Mouse (Mus musculus): Measurements from ENCODE around the gene Frrs1l. TPM values are rescaled to one million over a fixed set of nuclear protein-coding genes. Genes with fewer than 3 reads are reported as not detected.

Frrs1l gene
- polyA plus RNA-seq, 1 experiment from 2014 or later, result 2.4 TPM

- WGBS, result 85% methylated on average over 12 of the region's 12 CpGs
- H3K4me2 ChIP-seq (ENCODE audit: low read depth, low read length), result no peak overlapping the region
- H3K4me1 ChIP-seq (ENCODE audit: control insufficient read depth, insufficient read depth, low read length), result no peaks in the 10 kb centered on the region
- H3K4me3 ChIP-seq (ENCODE audit: low read depth, low read length), result no peak overlapping the region
- no peaks in the 10 kb centered on the region for H3K36me3 ChIP-seq (replicated peaks; ENCODE audit: control insufficient read depth, insufficient read depth, low read depth, low read length)
- no peak for DNase-seq (ENCODE audit: low spot score)
- no peaks in the 10 kb centered on the region for H3K9me3 ChIP-seq (replicated peaks; ENCODE audit: control insufficient read depth, low read length)
- H3K27ac ChIP-seq (replicated peaks; ENCODE audit: low read depth, low read length), result no peak overlapping the region
- H3K9ac ChIP-seq (replicated peaks; ENCODE audit: low read length), result no peak overlapping the region
- no peaks in the 10 kb centered on the region for H3K27me3 ChIP-seq (ENCODE audit: control insufficient read depth, insufficient read depth, low read length)
- no peak for ATAC-seq (replicated peaks; ENCODE audit: insufficient number of reproducible peaks, low FRiP score, low TSS enrichment, low read depth)
These were observed 28.8 kb downstream of the Frrs1l start for GRCm38 (mm10) chr4:56961320-56961925.

- 58% methylated on average over 9 of the region's 9 CpGs for WGBS
- H3K9ac ChIP-seq (replicated peaks; ENCODE audit: low read length), result no peak overlapping the region
- H3K27me3 ChIP-seq (ENCODE audit: control insufficient read depth, insufficient read depth, low read length), result no peaks in the 10 kb centered on the region
- H3K4me1 ChIP-seq (ENCODE audit: control insufficient read depth, insufficient read depth, low read length), result no peaks in the 10 kb centered on the region
- no peak overlapping the region for H3K4me2 ChIP-seq (ENCODE audit: low read depth, low read length)
- no peaks in the 10 kb centered on the region for H3K36me3 ChIP-seq (replicated peaks; ENCODE audit: control insufficient read depth, insufficient read depth, low read depth, low read length)
- DNase-seq (ENCODE audit: low spot score), result no peak
- no peak overlapping the region for H3K4me3 ChIP-seq (ENCODE audit: low read depth, low read length)
- ATAC-seq (replicated peaks; ENCODE audit: insufficient number of reproducible peaks, low FRiP score, low TSS enrichment, low read depth), result no peak
- no peak overlapping the region for H3K27ac ChIP-seq (replicated peaks; ENCODE audit: low read depth, low read length)
- H3K9me3 ChIP-seq (replicated peaks; ENCODE audit: control insufficient read depth, low read length), result no peaks in the 10 kb centered on the region
These were observed 32.7 kb downstream of the Frrs1l start for GRCm38 (mm10) chr4:56957518-56957917.

- Histone ChIP-seq H3K27ac (replicated peaks; ENCODE audit: low read depth, low read length) (no peak overlapping the region), H3K9ac (replicated peaks; ENCODE audit: low read length) (no peak overlapping the region), H3K27me3 (ENCODE audit: control insufficient read depth, insufficient read depth, low read length) (no peaks in the 10 kb centered on the region), H3K4me1 (ENCODE audit: control insufficient read depth, insufficient read depth, low read length) (no peaks in the 10 kb centered on the region), H3K9me3 (replicated peaks; ENCODE audit: control insufficient read depth, low read length) (no peaks in the 10 kb centered on the region), H3K36me3 (replicated peaks; ENCODE audit: control insufficient read depth, insufficient read depth, low read depth, low read length) (no peaks in the 10 kb centered on the region), H3K4me2 (ENCODE audit: low read depth, low read length) (no peak overlapping the region), H3K4me3 (ENCODE audit: low read depth, low read length) (no peak overlapping the region)
- ATAC-seq (replicated peaks; ENCODE audit: insufficient number of reproducible peaks, low FRiP score, low TSS enrichment, low read depth) (no peak), DNase-seq (ENCODE audit: low spot score) (no peak)
- 57% methylated on average over 6 of the region's 6 CpGs for WGBS
These were observed 37.0 kb downstream of the Frrs1l start for GRCm38 (mm10) chr4:56953235-56953634.

GRCm38 (mm10) chr4:56951701-56952100 lies 38.5 kb downstream of the Frrs1l start:
- no peak overlapping the region for H3K4me3 ChIP-seq (ENCODE audit: low read depth, low read length)
- no peaks in the 10 kb centered on the region for H3K9me3 ChIP-seq (replicated peaks; ENCODE audit: control insufficient read depth, low read length)
- no peak for DNase-seq (ENCODE audit: low spot score)
- WGBS, result 84% methylated on average over 3 of the region's 3 CpGs
- H3K4me2 ChIP-seq (ENCODE audit: low read depth, low read length), result no peak overlapping the region
- H3K4me1 ChIP-seq (ENCODE audit: control insufficient read depth, insufficient read depth, low read length), result no peaks in the 10 kb centered on the region
- no peaks in the 10 kb centered on the region for H3K27me3 ChIP-seq (ENCODE audit: control insufficient read depth, insufficient read depth, low read length)
- no peak for ATAC-seq (replicated peaks; ENCODE audit: insufficient number of reproducible peaks, low FRiP score, low TSS enrichment, low read depth)
- no peaks in the 10 kb centered on the region for H3K36me3 ChIP-seq (replicated peaks; ENCODE audit: control insufficient read depth, insufficient read depth, low read depth, low read length)
- H3K9ac ChIP-seq (replicated peaks; ENCODE audit: low read length), result no peak overlapping the region
- no peak overlapping the region for H3K27ac ChIP-seq (replicated peaks; ENCODE audit: low read depth, low read length)

GRCm38 (mm10) chr4:56949494-56949893 lies 40.7 kb downstream of the Frrs1l start:
- ATAC-seq (replicated peaks; ENCODE audit: insufficient number of reproducible peaks, low FRiP score, low TSS enrichment, low read depth), result no peak

GRCm38 (mm10) chr4:56946641-56947640 lies 43.2 kb downstream of the Frrs1l start, which contains the start of gene Tmem245:
TSS of gene Tmem245 (minus strand) at chr4:56947437.
- Histone ChIP-seq H3K4me2 (ENCODE audit: low read depth, low read length) (peak within 1 kb of the TSS; percentile 84), H3K4me3 (ENCODE audit: low read depth, low read length) (peak within 1 kb of the TSS; percentile 93), H3K27ac (replicated peaks; ENCODE audit: low read depth, low read length) (peak within 1 kb of the TSS; percentile 82), H3K9ac (replicated peaks; ENCODE audit: low read length) (peak within 1 kb of the TSS; percentile 88), H3K27me3 (ENCODE audit: control insufficient read depth, insufficient read depth, low read length) (no peaks in the 10 kb centered on the region), H3K9me3 (replicated peaks; ENCODE audit: control insufficient read depth, low read length) (no peaks in the 10 kb centered on the region), H3K4me1 (ENCODE audit: control insufficient read depth, insufficient read depth, low read length) (peaks cover 5% of the 10 kb centered on the region), H3K36me3 (replicated peaks; ENCODE audit: control insufficient read depth, insufficient read depth, low read depth, low read length) (no peaks in the 10 kb centered on the region)
- DNase-seq (ENCODE audit: low spot score) (peak; percentile 97), ATAC-seq (replicated peaks; ENCODE audit: insufficient number of reproducible peaks, low FRiP score, low TSS enrichment, low read depth) (peak; percentile 90)
- under 1% methylated on average over 102 of the region's 107 CpGs for WGBS

More at GRCm38 (mm10) chr4:56949494-56949893, 40.7 kb downstream of the Frrs1l start:
- Histone ChIP-seq H3K4me2 (ENCODE audit: low read depth, low read length) (no peak overlapping the region), H3K9ac (replicated peaks; ENCODE audit: low read length) (no peak overlapping the region), H3K27me3 (ENCODE audit: control insufficient read depth, insufficient read depth, low read length) (no peaks in the 10 kb centered on the region), H3K4me1 (ENCODE audit: control insufficient read depth, insufficient read depth, low read length) (peaks cover 5% of the 10 kb centered on the region), H3K9me3 (replicated peaks; ENCODE audit: control insufficient read depth, low read length) (no peaks in the 10 kb centered on the region), H3K4me3 (ENCODE audit: low read depth, low read length) (no peak overlapping the region), H3K36me3 (replicated peaks; ENCODE audit: control insufficient read depth, insufficient read depth, low read depth, low read length) (no peaks in the 10 kb centered on the region), H3K27ac (replicated peaks; ENCODE audit: low read depth, low read length) (no peak overlapping the region)
- DNase-seq (ENCODE audit: low spot score), result no peak
- 65% methylated on average over 6 of the region's 6 CpGs for WGBS

- Histone ChIP-seq H3K27ac (replicated peaks; ENCODE audit: low read depth, low read length) (no peak overlapping the region), H3K4me3 (ENCODE audit: low read depth, low read length) (peak overlapping the region; percentile 93), H3K4me1 (ENCODE audit: control insufficient read depth, insufficient read depth, low read length) (peaks cover 5% of the 10 kb centered on the region), H3K9me3 (replicated peaks; ENCODE audit: control insufficient read depth, low read length) (no peaks in the 10 kb centered on the region), H3K36me3 (replicated peaks; ENCODE audit: control insufficient read depth, insufficient read depth, low read depth, low read length) (no peaks in the 10 kb centered on the region), H3K27me3 (ENCODE audit: control insufficient read depth, insufficient read depth, low read length) (no peaks in the 10 kb centered on the region), H3K9ac (replicated peaks; ENCODE audit: low read length) (peak overlapping the region; percentile 88), H3K4me2 (ENCODE audit: low read depth, low read length) (peak overlapping the region; percentile 84)
- 2% methylated on average over 14 of the region's 14 CpGs for WGBS
- peak; percentile 56 for DNase-seq (ENCODE audit: low spot score)
- ATAC-seq (replicated peaks; ENCODE audit: insufficient number of reproducible peaks, low FRiP score, low TSS enrichment, low read depth), result no peak
These were observed 44.0 kb downstream of the Frrs1l start for GRCm38 (mm10) chr4:56946180-56946579.

GRCm38 (mm10) chr4:56944286-56944685 lies 45.9 kb downstream of the Frrs1l start:
- no peaks in the 10 kb centered on the region for H3K27me3 ChIP-seq (ENCODE audit: control insufficient read depth, insufficient read depth, low read length)
- H3K9me3 ChIP-seq (replicated peaks; ENCODE audit: control insufficient read depth, low read length), result no peaks in the 10 kb centered on the region
- 63% methylated on average over 4 of the region's 4 CpGs for WGBS
- DNase-seq (ENCODE audit: low spot score), result no peak
- H3K9ac ChIP-seq (replicated peaks; ENCODE audit: low read length), result no peak overlapping the region
- ATAC-seq (replicated peaks; ENCODE audit: insufficient number of reproducible peaks, low FRiP score, low TSS enrichment, low read depth), result no peak
- no peak overlapping the region for H3K27ac ChIP-seq (replicated peaks; ENCODE audit: low read depth, low read length)
- H3K4me1 ChIP-seq (ENCODE audit: control insufficient read depth, insufficient read depth, low read length), result peaks cover 5% of the 10 kb centered on the region
- H3K4me3 ChIP-seq (ENCODE audit: low read depth, low read length), result no peak overlapping the region
- no peaks in the 10 kb centered on the region for H3K36me3 ChIP-seq (replicated peaks; ENCODE audit: control insufficient read depth, insufficient read depth, low read depth, low read length)
- H3K4me2 ChIP-seq (ENCODE audit: low read depth, low read length), result no peak overlapping the region
